Mouse (Mus musculus) thymus, postnatal 10 days (tissue): Measurements from ENCODE around the gene Cntn5.

Experiments used
- DNase-seq, 2 experiments: peaks; one replicate each; pipeline ENCODE4 v3.0.0; 2021; ENCODE audit warnings: low spot score in 2 of 2

The Cntn5 gene

GRCm38 (mm10) chr9:10904616-10905363 lies at the start of gene Cntn5:
Gene Cntn5 (minus strand): TSS chr9:10904775.
- DNase-seq = no peak

- no peak for DNase-seq
These were observed 45.9 kb upstream of the Cntn5 start for GRCm38 (mm10) chr9:10950470-10950869.

- peak in 1 of 2 experiments; percentile 47 for DNase-seq
These were observed 5.0 kb upstream of the Cntn5 start for GRCm38 (mm10) chr9:10909573-10909972.

GRCm38 (mm10) chr9:10905696-10906095 lies 1.1 kb upstream of the Cntn5 start:
- DNase-seq = no peak

GRCm38 (mm10) chr9:10879758-10880157 lies 24.8 kb downstream of the Cntn5 start:
- DNase-seq = no peak

GRCm38 (mm10) chr9:10873881-10874280 lies 30.7 kb downstream of the Cntn5 start:
- no peak for DNase-seq

- DNase-seq = no peak
These were observed 48.2 kb downstream of the Cntn5 start for GRCm38 (mm10) chr9:10856204-10856892.

- no peak for DNase-seq
These were observed 87.9 kb downstream of the Cntn5 start for GRCm38 (mm10) chr9:10816711-10817110.

- DNase-seq = no peak
These were observed 107.4 kb downstream of the Cntn5 start for GRCm38 (mm10) chr9:10797158-10797557.

GRCm38 (mm10) chr9:10795102-10795501 lies 109.5 kb downstream of the Cntn5 start:
- DNase-seq = no peak

GRCm38 (mm10) chr9:10731878-10732277 lies 172.7 kb downstream of the Cntn5 start:
- DNase-seq = no peak

GRCm38 (mm10) chr9:10724191-10724590 lies 180.4 kb downstream of the Cntn5 start:
- DNase-seq = no peak

GRCm38 (mm10) chr9:10722121-10722520 lies 182.5 kb downstream of the Cntn5 start:
- DNase-seq = no peak

GRCm38 (mm10) chr9:10718986-10719385 lies 185.6 kb downstream of the Cntn5 start:
- no peak for DNase-seq

- no peak for DNase-seq
These were observed 190.9 kb downstream of the Cntn5 start for GRCm38 (mm10) chr9:10713641-10714040.

GRCm38 (mm10) chr9:10681646-10682045 lies 222.9 kb downstream of the Cntn5 start:
- no peak for DNase-seq

GRCm38 (mm10) chr9:10681181-10681580 lies 223.4 kb downstream of the Cntn5 start:
- DNase-seq = no peak

- DNase-seq = no peak
These were observed 235.9 kb downstream of the Cntn5 start for GRCm38 (mm10) chr9:10668676-10669075.

- no peak for DNase-seq
These were observed 237.1 kb downstream of the Cntn5 start for GRCm38 (mm10) chr9:10667438-10667837.

- no peak for DNase-seq
These were observed 238.8 kb downstream of the Cntn5 start for GRCm38 (mm10) chr9:10665756-10666155.

- no peak for DNase-seq
These were observed 241.5 kb downstream of the Cntn5 start for GRCm38 (mm10) chr9:10663101-10663500.

GRCm38 (mm10) chr9:10659478-10659877 lies 245.1 kb downstream of the Cntn5 start:
- DNase-seq = no peak

GRCm38 (mm10) chr9:10658086-10658485 lies 246.5 kb downstream of the Cntn5 start:
- DNase-seq = no peak
